8 mouse cellular contexts compared by ENCODE assay signal in the genomic region with DNA sequence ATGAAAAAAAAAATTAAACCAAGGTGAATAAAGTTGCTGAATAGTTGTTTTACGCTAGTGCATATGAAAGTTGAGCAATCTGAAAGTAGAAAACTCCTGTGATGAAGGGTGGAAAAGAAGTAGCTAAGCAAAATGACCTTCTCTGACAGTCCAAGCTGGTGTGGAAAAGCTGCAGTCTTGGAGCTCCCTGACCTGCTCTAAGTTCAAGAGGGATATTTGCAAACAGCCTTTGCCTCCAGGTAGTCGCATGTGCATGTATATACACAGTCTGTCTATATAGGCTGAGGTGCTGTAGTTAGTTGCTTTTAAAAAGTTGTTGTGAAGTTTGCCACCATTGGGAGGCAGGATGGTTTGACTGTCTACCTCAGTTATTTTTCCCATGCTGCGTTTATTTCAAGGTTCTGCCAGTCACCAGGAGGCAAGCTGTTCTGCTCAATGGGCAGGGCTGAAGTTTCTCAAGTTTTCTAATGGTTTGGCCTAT. TPM values are rescaled to one million over a fixed set of nuclear protein-coding genes. Genes with fewer than 3 reads are reported as not detected.
DNase-seq lines count a peak whose midpoint lies in the region; ATAC-seq lines count a peak whose summit lies in the region.

No protein-coding gene starts in this region.

- no peak for DNase-seq in kidney, postnatal 36 days
- DNase-seq in c-Kit-positive CD71-positive TER-119-positive erythroid progenitor cells, embryonic 14.5 days (ENCODE audit: low spot score) = peak; percentile 12
- DNase-seq in naive thymus-derived CD4-positive, alpha-beta T cell, adult 2 months (ENCODE audit: low read depth) = peak; percentile 48
- no peak for DNase-seq in ovary, adult 18-20 months (ENCODE audit: low spot score)
- DNase-seq in right cerebral cortex, adult 2 months (ENCODE audit: low spot score in 2 of 2) = no peak
- DNase-seq in lung, postnatal 4 days = no peak

- H3K27ac ChIP-seq in kidney, embryonic 16.5 days (ENCODE audit: low read length) = no peak overlapping the region
- H3K27ac ChIP-seq in hindbrain, embryonic 16.5 days (ENCODE audit: low read depth, low read length) = no peak overlapping the region

- H3K27me3 ChIP-seq in kidney, embryonic 16.5 days (ENCODE audit: insufficient read depth, low read length) = no peaks in the 10 kb centered on the region
- H3K27me3 ChIP-seq in hindbrain, embryonic 16.5 days (replicated peaks; ENCODE audit: control insufficient read depth, insufficient read depth, low read length) = no peaks in the 10 kb centered on the region

- WGBS in kidney, embryonic 16.5 days = 10% methylated on average over 3 of the region's 3 CpGs
- WGBS in hindbrain, embryonic 16.5 days = 19% methylated on average over 3 of the region's 3 CpGs

- H3K9ac ChIP-seq in kidney, embryonic 16.5 days (replicated peaks; ENCODE audit: low read length) = peak overlapping the region; percentile 88
- no peak overlapping the region for H3K9ac ChIP-seq in hindbrain, embryonic 16.5 days (ENCODE audit: low read depth, low read length)

- H3K36me3 ChIP-seq in kidney, embryonic 16.5 days (ENCODE audit: insufficient read depth, low read length) = no peaks in the 10 kb centered on the region
- H3K36me3 ChIP-seq in hindbrain, embryonic 16.5 days (ENCODE audit: control insufficient read depth, insufficient read depth, low read length) = no peaks in the 10 kb centered on the region

- H3K4me1 ChIP-seq in kidney, embryonic 16.5 days (ENCODE audit: insufficient read depth, low read length) = peaks cover 33% of the 10 kb centered on the region
- H3K4me1 ChIP-seq in hindbrain, embryonic 16.5 days (ENCODE audit: control insufficient read depth, insufficient read depth, low read depth, low read length) = peaks cover 24% of the 10 kb centered on the region

- peak overlapping the region; percentile 77 for H3K4me3 ChIP-seq in kidney, embryonic 16.5 days (ENCODE audit: low read length)
- H3K4me3 ChIP-seq in hindbrain, embryonic 16.5 days (ENCODE audit: low read length) = peak overlapping the region; percentile 94

- ATAC-seq in kidney, embryonic 16.5 days (ENCODE audit: low FRiP score, low TSS enrichment) = no peak
- no peak for ATAC-seq in hindbrain, embryonic 16.5 days

- H3K9me3 ChIP-seq in kidney, embryonic 16.5 days (ENCODE audit: low read length) = no peaks in the 10 kb centered on the region
- no peaks in the 10 kb centered on the region for H3K9me3 ChIP-seq in hindbrain, embryonic 16.5 days (ENCODE audit: control insufficient read depth, low read length)

- H3K4me2 ChIP-seq in kidney, embryonic 16.5 days (replicated peaks; ENCODE audit: low read depth, low read length) = peak overlapping the region; percentile 57
- peak overlapping the region; percentile 76 for H3K4me2 ChIP-seq in hindbrain, embryonic 16.5 days (ENCODE audit: low read length)

RNA-seq across cellular contexts. Expression of a gene that starts 1.5 kb away (rescaled TPM):
- polyA plus RNA-seq in kidney, embryonic 16.5 days (2015; fragmentation: Nextera tagmentation; extraction: Ambion mirVana) = 12.6 and 13.5 TPM in 2 replicates
- 3.4 and 5.4 TPM in 2 replicates for polyA plus RNA-seq in hindbrain, embryonic 16.5 days (2015; fragmentation: Nextera tagmentation; extraction: Ambion mirVana)

Comparison
In these comparisons a context has a peak if more than half of its experiments do, and no peak if none do; other contexts are left out.
1. DNase-seq: peak in c-Kit-positive CD71-positive TER-119-positive erythroid progenitor cells, embryonic 14.5 days (single experiment) and naive thymus-derived CD4-positive, alpha-beta T cell, adult 2 months (single experiment); none in kidney, postnatal 36 days (0 of 2), ovary, adult 18-20 months (single experiment), right cerebral cortex, adult 2 months (0 of 2) and lung, postnatal 4 days (0 of 2).